Mouse (Mus musculus): ENCODE data around the gene Gm20388.

The Gm20388 gene

GRCm38 (mm10) chr8:122299581-122300254, 2389.1 kb downstream of the Gm20388 start:
- DNase-seq: peak; percentile 31

GRCm38 (mm10) chr8:122301081-122301480, 2390.4 kb downstream of the Gm20388 start:
- peak; percentile 24 for DNase-seq

GRCm38 (mm10) chr8:122301866-122302265, 2391.2 kb downstream of the Gm20388 start:
- DNase-seq: peak; percentile 74

GRCm38 (mm10) chr8:122303451-122303850, 2392.8 kb downstream of the Gm20388 start:
- DNase-seq: peak; percentile 52

GRCm38 (mm10) chr8:122304058-122304457, 2393.4 kb downstream of the Gm20388 start:
- peak; percentile 83 for DNase-seq

- DNase-seq: peak; percentile 82
Observed at GRCm38 (mm10) chr8:122306660-122307399, 2396.2 kb downstream of the Gm20388 start.

GRCm38 (mm10) chr8:122307836-122308235, 2397.2 kb downstream of the Gm20388 start:
- no peak for DNase-seq

- DNase-seq: peak; percentile 96
Observed at GRCm38 (mm10) chr8:122309272-122309671, 2398.6 kb downstream of the Gm20388 start.

GRCm38 (mm10) chr8:122311115-122311514, 2400.5 kb downstream of the Gm20388 start:
- DNase-seq: peak; percentile 54

GRCm38 (mm10) chr8:122312553-122312952, 2401.9 kb downstream of the Gm20388 start:
- peak; percentile 60 for DNase-seq

- peak; percentile 91 for DNase-seq
Observed at GRCm38 (mm10) chr8:122313310-122313709, 2402.7 kb downstream of the Gm20388 start.

- peak; percentile 68 for DNase-seq
Observed at GRCm38 (mm10) chr8:122314899-122315496, 2404.4 kb downstream of the Gm20388 start.

GRCm38 (mm10) chr8:122316402-122316801, 2405.8 kb downstream of the Gm20388 start:
- DNase-seq: no peak

GRCm38 (mm10) chr8:122317918-122318475, 2407.4 kb downstream of the Gm20388 start:
- DNase-seq: peak; percentile 74

GRCm38 (mm10) chr8:122319045-122319707, 2408.5 kb downstream of the Gm20388 start:
- peak; percentile 88 for DNase-seq

GRCm38 (mm10) chr8:122319708-122320075, 2409.1 kb downstream of the Gm20388 start:
- no peak for DNase-seq

- no peak for DNase-seq
Observed at GRCm38 (mm10) chr8:122320541-122320940, 2409.9 kb downstream of the Gm20388 start.

- DNase-seq: peak; percentile 96
Observed at GRCm38 (mm10) chr8:122321455-122321921, 2410.8 kb downstream of the Gm20388 start.

- no peak for DNase-seq
Observed at GRCm38 (mm10) chr8:122322126-122322525, 2411.5 kb downstream of the Gm20388 start.

- DNase-seq: peak; percentile 86
Observed at GRCm38 (mm10) chr8:122322792-122323191, 2412.2 kb downstream of the Gm20388 start.

- DNase-seq: peak; percentile 83
Observed at GRCm38 (mm10) chr8:122323951-122324402, 2413.3 kb downstream of the Gm20388 start.

- no peak for DNase-seq
Observed at GRCm38 (mm10) chr8:122325196-122325595, 2414.6 kb downstream of the Gm20388 start.

- DNase-seq: peak; percentile 67
Observed at GRCm38 (mm10) chr8:122326114-122326542, 2415.5 kb downstream of the Gm20388 start.

Measured in liver (tissue).